Mouse (Mus musculus): Measurements from ENCODE around the gene Meis2. TPM values are rescaled to one million over a fixed set of nuclear protein-coding genes. Genes with fewer than 3 reads are reported as not detected.

Meis2 gene
- polyA plus RNA-seq, 1 experiment from 2014 or later, result 1.4 TPM

DNA sequence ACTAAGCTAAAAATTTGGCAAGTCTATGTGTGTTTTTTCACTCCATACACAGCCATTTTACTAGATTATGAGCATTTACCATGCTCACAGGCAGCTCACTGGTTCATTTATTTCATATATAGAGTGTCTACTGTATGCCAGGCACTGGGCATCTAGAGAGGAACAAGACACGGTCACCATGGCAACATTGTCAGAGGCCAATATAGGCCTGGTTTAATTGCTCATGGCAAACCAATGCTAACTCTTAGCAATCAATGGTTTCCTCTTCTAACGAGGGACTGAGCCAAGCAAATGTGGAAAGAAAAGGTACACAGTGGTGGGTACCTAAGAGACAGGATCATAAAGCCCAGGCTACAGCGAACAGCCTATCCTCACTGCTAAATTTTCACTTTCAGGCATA lies 100.7 kb downstream of the Meis2 start:
- H3K4me1 ChIP-seq (replicated peaks), result no peaks in the 10 kb centered on the region
- H3K4me2 ChIP-seq, result no peak overlapping the region
- WGBS (ENCODE audit: insufficient replicate concordance), result 60% methylated on average over 3 of the region's 3 CpGs
- H3K9me3 ChIP-seq (replicated peaks), result no peaks in the 10 kb centered on the region
- no peak overlapping the region for H3K4me3 ChIP-seq (replicated peaks)
- H3K27me3 ChIP-seq, result no peaks in the 10 kb centered on the region
- no peak overlapping the region for H3K9ac ChIP-seq
- no peaks in the 10 kb centered on the region for H3K36me3 ChIP-seq (replicated peaks)
- no peak for ATAC-seq (ENCODE audit: insufficient read depth)
- no peak overlapping the region for H3K27ac ChIP-seq (replicated peaks)

- Histone ChIP-seq H3K4me1 (replicated peaks) (no peaks in the 10 kb centered on the region), H3K4me3 (replicated peaks) (no peak overlapping the region), H3K36me3 (replicated peaks) (no peaks in the 10 kb centered on the region), H3K9ac (no peak overlapping the region), H3K27ac (replicated peaks) (no peak overlapping the region), H3K27me3 (no peaks in the 10 kb centered on the region), H3K4me2 (no peak overlapping the region), H3K9me3 (replicated peaks) (no peaks in the 10 kb centered on the region)
- 38% methylated on average over 5 of the region's 5 CpGs for WGBS (ENCODE audit: insufficient replicate concordance)
- no peak for ATAC-seq (ENCODE audit: insufficient read depth)
Measured at GRCm38 (mm10) chr2:115963293-115963835, 102.3 kb downstream of the Meis2 start.

- 68% methylated on average over 3 of the region's 3 CpGs for WGBS (ENCODE audit: insufficient replicate concordance)
- ATAC-seq (ENCODE audit: insufficient read depth), result no peak
Measured at GRCm38 (mm10) chr2:115962728-115963127, 102.9 kb downstream of the Meis2 start.

GRCm38 (mm10) chr2:115962113-115962512 lies 103.5 kb downstream of the Meis2 start:
- H3K36me3 ChIP-seq (replicated peaks), result no peaks in the 10 kb centered on the region
- WGBS (ENCODE audit: insufficient replicate concordance), result 43% methylated on average over 2 of the region's 2 CpGs

More at GRCm38 (mm10) chr2:115962728-115963127, 102.9 kb downstream of the Meis2 start:
- no peaks in the 10 kb centered on the region for H3K27me3 ChIP-seq
- no peak overlapping the region for H3K9ac ChIP-seq
- no peaks in the 10 kb centered on the region for H3K9me3 ChIP-seq (replicated peaks)
- no peaks in the 10 kb centered on the region for H3K4me1 ChIP-seq (replicated peaks)
- H3K4me2 ChIP-seq, result no peak overlapping the region
- H3K27ac ChIP-seq (replicated peaks), result no peak overlapping the region
- no peaks in the 10 kb centered on the region for H3K36me3 ChIP-seq (replicated peaks)
- H3K4me3 ChIP-seq (replicated peaks), result no peak overlapping the region

DNA sequence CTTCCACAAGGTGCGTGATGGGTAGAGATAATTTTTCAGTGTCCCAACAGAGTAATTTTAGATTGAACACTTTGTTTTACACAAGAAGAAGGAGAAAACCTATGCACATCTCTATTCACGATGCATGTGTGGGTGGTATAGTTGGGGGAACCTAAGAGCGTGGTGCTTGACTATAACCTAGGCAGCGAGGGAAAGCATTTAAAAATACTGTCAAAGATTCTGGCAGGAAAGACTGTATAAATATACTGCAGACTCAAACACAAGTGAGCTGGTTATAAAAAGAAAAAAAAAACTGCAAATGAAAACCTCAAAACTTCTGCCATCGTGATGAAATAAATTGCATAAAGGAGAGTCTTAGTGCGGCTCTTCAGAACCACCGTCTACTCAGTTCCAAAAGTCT lies 105.0 kb downstream of the Meis2 start:
- no peaks in the 10 kb centered on the region for H3K36me3 ChIP-seq (replicated peaks)
- H3K9ac ChIP-seq, result no peak overlapping the region
- no peak overlapping the region for H3K27ac ChIP-seq (replicated peaks)
- no peaks in the 10 kb centered on the region for H3K27me3 ChIP-seq
- H3K4me1 ChIP-seq (replicated peaks), result no peaks in the 10 kb centered on the region
- 73% methylated on average over 7 of the region's 7 CpGs for WGBS (ENCODE audit: insufficient replicate concordance)
- no peak overlapping the region for H3K4me2 ChIP-seq
- ATAC-seq (ENCODE audit: insufficient read depth), result no peak
- no peak overlapping the region for H3K4me3 ChIP-seq (replicated peaks)
- no peaks in the 10 kb centered on the region for H3K9me3 ChIP-seq (replicated peaks)

More at GRCm38 (mm10) chr2:115962113-115962512, 103.5 kb downstream of the Meis2 start:
- H3K4me1 ChIP-seq (replicated peaks), result no peaks in the 10 kb centered on the region
- no peak overlapping the region for H3K27ac ChIP-seq (replicated peaks)
- no peak overlapping the region for H3K9ac ChIP-seq
- no peak for ATAC-seq (ENCODE audit: insufficient read depth)
- no peak overlapping the region for H3K4me3 ChIP-seq (replicated peaks)
- H3K4me2 ChIP-seq, result no peak overlapping the region
- no peaks in the 10 kb centered on the region for H3K9me3 ChIP-seq (replicated peaks)
- H3K27me3 ChIP-seq, result no peaks in the 10 kb centered on the region

GRCm38 (mm10) chr2:115956786-115957185 lies 108.9 kb downstream of the Meis2 start:
- Histone ChIP-seq H3K27ac (replicated peaks) (no peak overlapping the region), H3K9ac (no peak overlapping the region), H3K4me2 (no peak overlapping the region), H3K4me1 (replicated peaks) (no peaks in the 10 kb centered on the region), H3K9me3 (replicated peaks) (no peaks in the 10 kb centered on the region), H3K36me3 (replicated peaks) (no peaks in the 10 kb centered on the region), H3K4me3 (replicated peaks) (no peak overlapping the region), H3K27me3 (no peaks in the 10 kb centered on the region)
- WGBS (ENCODE audit: insufficient replicate concordance), result 41% methylated on average over 2 of the region's 2 CpGs
- no peak for ATAC-seq (ENCODE audit: insufficient read depth)

- H3K4me1 ChIP-seq (replicated peaks), result no peaks in the 10 kb centered on the region
- H3K9ac ChIP-seq, result no peak overlapping the region
- H3K27me3 ChIP-seq, result no peaks in the 10 kb centered on the region
- no peak overlapping the region for H3K27ac ChIP-seq (replicated peaks)
- H3K9me3 ChIP-seq (replicated peaks), result no peaks in the 10 kb centered on the region
- ATAC-seq (ENCODE audit: insufficient read depth), result no peak
- no peak overlapping the region for H3K4me2 ChIP-seq
- 51% methylated on average over 3 of the region's 3 CpGs for WGBS (ENCODE audit: insufficient replicate concordance)
- H3K4me3 ChIP-seq (replicated peaks), result no peak overlapping the region
- H3K36me3 ChIP-seq (replicated peaks), result no peaks in the 10 kb centered on the region
Measured at GRCm38 (mm10) chr2:115950645-115951044, 115.0 kb downstream of the Meis2 start.

- WGBS (ENCODE audit: insufficient replicate concordance), result 71% methylated on average over 7 of the region's 7 CpGs
- H3K9me3 ChIP-seq (replicated peaks), result no peaks in the 10 kb centered on the region
- H3K36me3 ChIP-seq (replicated peaks), result no peaks in the 10 kb centered on the region
- no peaks in the 10 kb centered on the region for H3K4me1 ChIP-seq (replicated peaks)
- H3K4me2 ChIP-seq, result no peak overlapping the region
- H3K4me3 ChIP-seq (replicated peaks), result no peak overlapping the region
- no peak overlapping the region for H3K27ac ChIP-seq (replicated peaks)
- no peak overlapping the region for H3K9ac ChIP-seq
- ATAC-seq (ENCODE audit: insufficient read depth), result no peak
- H3K27me3 ChIP-seq, result no peaks in the 10 kb centered on the region
Measured at GRCm38 (mm10) chr2:115948630-115949426, 116.8 kb downstream of the Meis2 start.

DNA sequence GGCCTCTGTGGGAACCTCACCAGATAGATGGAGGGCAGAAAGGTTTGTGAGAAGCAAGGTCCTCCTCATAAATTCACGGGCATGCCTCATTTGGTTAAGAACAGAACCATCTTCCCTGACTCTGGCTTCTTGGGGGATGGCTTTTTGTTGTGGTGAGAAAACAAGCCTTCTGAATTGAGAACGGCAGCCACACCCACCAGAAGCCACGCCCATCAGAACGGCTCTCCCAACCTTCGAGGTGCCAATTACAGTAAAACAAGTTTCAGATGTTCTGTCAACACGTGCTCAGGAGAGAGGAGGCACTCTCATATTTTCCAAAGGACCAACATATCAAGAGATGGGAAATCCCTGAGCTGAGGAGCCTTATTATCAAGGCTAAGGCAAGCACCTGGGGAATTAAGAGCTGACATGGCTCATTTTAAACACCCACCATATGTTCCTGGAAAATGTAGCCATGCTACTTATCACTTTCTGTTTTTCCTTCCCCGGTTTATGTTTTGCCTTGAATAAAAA lies 117.9 kb downstream of the Meis2 start:
- H3K9ac ChIP-seq, result no peak overlapping the region
- no peak overlapping the region for H3K4me3 ChIP-seq (replicated peaks)
- no peak for ATAC-seq (ENCODE audit: insufficient read depth)
- no peak overlapping the region for H3K4me2 ChIP-seq
- no peaks in the 10 kb centered on the region for H3K27me3 ChIP-seq
- no peak overlapping the region for H3K27ac ChIP-seq (replicated peaks)
- H3K4me1 ChIP-seq (replicated peaks), result no peaks in the 10 kb centered on the region
- no peaks in the 10 kb centered on the region for H3K36me3 ChIP-seq (replicated peaks)
- H3K9me3 ChIP-seq (replicated peaks), result no peaks in the 10 kb centered on the region
- 22% methylated on average over 7 of the region's 7 CpGs for WGBS (ENCODE audit: insufficient replicate concordance)

DNA sequence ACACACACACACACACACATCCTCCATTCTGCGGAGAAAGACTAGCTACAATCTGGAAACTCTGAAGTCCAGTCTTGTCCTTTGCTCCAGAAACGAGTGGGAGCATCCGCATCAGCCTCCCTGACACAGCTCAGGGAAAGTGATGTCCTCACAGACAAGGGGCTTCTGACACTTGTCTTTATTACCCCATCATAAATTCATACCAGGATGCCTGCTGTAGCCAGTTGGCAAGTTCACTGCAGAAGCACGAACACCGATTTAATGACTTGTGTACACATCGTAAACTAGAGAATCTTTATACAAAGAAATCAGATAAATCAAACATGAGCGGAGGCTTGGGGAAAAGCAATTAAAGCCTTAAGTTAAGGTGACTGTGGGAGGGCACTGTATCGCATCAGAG lies 122.6 kb downstream of the Meis2 start:
- Histone ChIP-seq H3K4me2 (no peak overlapping the region), H3K27me3 (no peaks in the 10 kb centered on the region), H3K4me1 (replicated peaks) (no peaks in the 10 kb centered on the region), H3K4me3 (replicated peaks) (no peak overlapping the region), H3K36me3 (replicated peaks) (no peaks in the 10 kb centered on the region), H3K9me3 (replicated peaks) (no peaks in the 10 kb centered on the region), H3K27ac (replicated peaks) (no peak overlapping the region), H3K9ac (no peak overlapping the region)
- no peak for ATAC-seq (ENCODE audit: insufficient read depth)
- WGBS (ENCODE audit: insufficient replicate concordance), result 74% methylated on average over 8 of the region's 8 CpGs

DNA sequence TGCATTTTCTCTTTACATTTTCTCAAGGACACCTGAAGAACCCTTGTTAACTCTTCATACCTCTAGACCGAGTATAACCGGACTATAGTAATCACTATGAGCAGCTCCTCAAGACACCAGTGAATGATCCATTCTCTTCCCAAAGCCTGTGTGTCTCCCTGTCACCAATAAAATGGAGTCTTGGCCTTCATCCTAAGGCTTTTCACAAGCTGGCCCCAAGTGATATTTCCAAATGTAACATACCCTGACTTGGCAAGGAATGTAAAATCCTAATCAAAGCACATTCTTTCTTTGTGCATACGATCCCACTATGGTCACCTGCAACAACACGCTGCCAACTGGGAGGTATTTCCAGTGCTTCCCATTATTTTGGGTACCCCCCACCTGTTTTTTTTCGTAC lies 125.8 kb downstream of the Meis2 start:
- H3K27ac ChIP-seq (replicated peaks), result no peak overlapping the region
- ATAC-seq (ENCODE audit: insufficient read depth), result no peak
- H3K36me3 ChIP-seq (replicated peaks), result no peaks in the 10 kb centered on the region
- H3K4me2 ChIP-seq, result no peak overlapping the region
- H3K4me3 ChIP-seq (replicated peaks), result no peak overlapping the region
- H3K9me3 ChIP-seq (replicated peaks), result no peaks in the 10 kb centered on the region
- 76% methylated on average over 5 of the region's 5 CpGs for WGBS (ENCODE audit: insufficient replicate concordance)
- no peaks in the 10 kb centered on the region for H3K27me3 ChIP-seq
- no peaks in the 10 kb centered on the region for H3K4me1 ChIP-seq (replicated peaks)
- H3K9ac ChIP-seq, result no peak overlapping the region
